Mouse (Mus musculus): ENCODE measurements around the gene Gria1.

DNA sequence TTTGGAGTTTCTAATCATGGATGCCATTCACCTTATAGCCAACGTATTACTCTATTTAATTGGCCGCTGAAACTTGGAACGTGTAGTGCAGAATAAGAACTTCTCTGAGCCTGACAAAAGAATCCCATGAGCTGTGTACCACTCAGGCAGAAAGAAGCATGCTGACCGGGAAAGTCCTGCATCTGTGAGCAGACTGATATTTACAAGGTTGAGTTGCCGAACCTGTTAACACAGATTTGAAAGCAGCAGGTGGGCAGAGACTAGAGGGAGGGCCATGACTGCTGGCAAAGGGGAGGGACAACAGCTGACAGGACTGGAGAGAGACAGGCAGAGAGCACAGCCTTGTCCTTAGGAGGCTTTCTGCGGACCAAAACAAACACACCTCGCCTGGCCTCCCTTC is 134.5 kb downstream of the Gria1 start:
- no peak for TF ChIP-seq CTCF (IDR thresholded peaks at IDR 0.05; ENCODE audit: insufficient read depth, low read depth, low read length)
- TF ChIP-seq POLR2A (IDR thresholded peaks at IDR 0.05; ENCODE audit: insufficient read depth, low read depth, low read length): no peak
